Mouse (Mus musculus) lung, adult 2 months (tissue): ENCODE data around the gene Tbc1d15. TPM values are rescaled to one million over a fixed set of nuclear protein-coding genes. Genes with fewer than 3 reads are reported as not detected.

Experiments used
- DNase-seq: peaks from one replicate; pipeline ENCODE4 v3.0.0; 2022
- H3K4me1 ChIP-seq: fragments of 200-500 bp; 2 replicates; pipeline ENCODE4 v1.6.1; 2011; ENCODE audit warnings: low read length; ENCODE audit not compliant: control insufficient read depth, insufficient read depth
- H3K4me3 ChIP-seq: fragments of 200-500 bp; replicated peaks from 2 replicates; pipeline ENCODE3; 2011; ENCODE audit warnings: low read depth, mild to moderate bottlenecking, control low read depth, low read length; ENCODE audit errors: extremely low read depth
- CTCF ChIP-seq: fragments of 200-500 bp; IDR thresholded peaks from 2 replicates; pipeline ENCODE4 v1.5.1; 2011; ENCODE audit warnings: mild to moderate bottlenecking, low read length, control low read depth; ENCODE audit not compliant: insufficient read depth
- POLR2A ChIP-seq: fragments of 200-500 bp; IDR thresholded peaks from 2 replicates; pipeline ENCODE4 v1.6.1; 2011; ENCODE audit warnings: low read depth, mild to moderate bottlenecking, control low read depth, low read length, borderline replicate concordance; ENCODE audit errors: extremely low read depth
- WGBS: fragments of 180-500 bp; shearing (Covaris S2); methylation state at CpG from one replicate; pipeline ENCODE4 v1.1.7; 2018; 5-methylcytosine and 5-hydroxymethylcytosine counted together
- polyA plus RNA-seq: library from polyadenylated mRNA; depleted of rRNA; stranded (reverse); fragments of >200 nt; gene quantifications from 2 replicates; pipeline ENCODE4 v1.2.3, GENCODE M21; 2012; rRNA removed

Gene Tbc1d15
- polyA plus RNA-seq, 1 experiment = 12.8 TPM

GRCm38 (mm10) chr10:115173336-115173735 is 77.9 kb downstream of the Tbc1d15 start:
- WGBS = 69% methylated on average over 10 of the region's 10 CpGs
- no peak for DNase-seq
- no peak overlapping the region for H3K4me3 ChIP-seq
- H3K4me1 ChIP-seq = no peaks in the 10 kb centered on the region
- no peak for TF ChIP-seq CTCF

GRCm38 (mm10) chr10:115171351-115171818 is 79.9 kb downstream of the Tbc1d15 start:
- 27% methylated on average over 8 of the region's 8 CpGs for WGBS
- no peak for DNase-seq
- H3K4me1 ChIP-seq = no peaks in the 10 kb centered on the region
- TF ChIP-seq POLR2A = no peak
- no peak for TF ChIP-seq CTCF
- H3K4me3 ChIP-seq = no peak overlapping the region

DNA sequence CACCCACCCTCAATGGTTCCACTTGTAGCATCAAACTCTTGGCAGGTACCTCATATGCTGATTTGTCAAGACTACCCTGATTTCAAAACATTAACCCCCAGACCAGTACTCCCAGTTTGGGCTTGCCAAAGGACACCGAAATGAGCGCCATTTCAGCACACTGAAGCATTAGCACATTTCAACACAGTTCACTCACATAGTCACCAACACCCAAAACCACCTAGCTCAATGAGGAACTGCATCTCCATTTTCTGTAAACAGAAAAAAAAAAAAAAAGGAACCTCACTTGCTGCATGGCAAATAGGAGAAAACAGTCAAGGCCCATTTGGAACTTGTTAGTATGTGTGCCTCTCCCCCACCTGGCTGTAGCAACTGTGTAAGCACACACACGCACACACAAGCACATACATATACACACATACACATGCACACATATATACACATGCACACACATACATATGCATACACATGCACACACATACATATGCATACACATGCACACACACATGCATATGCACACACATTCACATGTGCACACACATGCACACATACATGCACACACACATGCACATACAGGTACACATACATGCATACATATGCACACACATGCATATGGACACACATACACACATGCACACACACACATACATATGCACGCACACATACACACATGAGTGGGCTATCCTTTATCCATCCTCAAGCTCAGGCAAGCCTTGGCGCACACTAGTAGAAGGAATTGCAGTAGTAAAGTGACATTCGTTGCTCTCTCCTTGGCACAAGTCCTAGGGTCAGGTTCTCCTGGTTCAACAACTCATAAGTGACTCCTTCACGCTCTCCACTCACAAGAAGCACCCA is 80.5 kb downstream of the Tbc1d15 start:
- Histone ChIP-seq H3K4me1 (no peaks in the 10 kb centered on the region), H3K4me3 (no peak overlapping the region)
- TF ChIP-seq POLR2A = no peak
- no peak for TF ChIP-seq CTCF
- 60% methylated on average over 7 of the region's 7 CpGs for WGBS
- no peak for DNase-seq

GRCm38 (mm10) chr10:115169410-115169809 is 81.9 kb downstream of the Tbc1d15 start:
- TF ChIP-seq POLR2A (no peak), CTCF (no peak)
- no peak for DNase-seq
- Histone ChIP-seq H3K4me1 (no peaks in the 10 kb centered on the region), H3K4me3 (no peak overlapping the region)
- WGBS = 26% methylated on average over 9 of the region's 9 CpGs

DNA sequence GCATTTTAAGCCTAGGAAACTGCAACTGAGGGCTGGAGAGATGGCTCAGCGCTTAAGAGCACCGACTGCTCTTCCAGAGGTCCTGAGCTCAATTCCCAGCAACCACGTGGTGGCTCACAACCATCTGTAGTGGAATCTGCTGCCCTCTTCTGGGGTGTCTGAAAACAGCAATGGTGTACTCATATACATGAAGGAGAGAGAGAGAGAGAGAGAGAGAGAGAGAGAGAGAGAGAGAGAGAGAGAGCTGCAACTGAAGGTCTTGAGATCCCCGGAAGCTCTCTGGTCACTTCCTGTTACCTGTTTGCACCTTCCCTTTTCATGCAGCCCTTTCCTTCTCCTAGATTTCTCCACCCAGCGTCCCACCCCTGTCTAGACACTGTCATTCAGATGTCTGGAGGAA is 91.0 kb downstream of the Tbc1d15 start:
- Histone ChIP-seq H3K4me3 (no peak overlapping the region), H3K4me1 (no peaks in the 10 kb centered on the region)
- WGBS = 75% methylated on average over 5 of the region's 5 CpGs
- DNase-seq = no peak
- no peak for TF ChIP-seq CTCF

Other genes with a start within 250 kb of the Tbc1d15 start
- not detected in 2 replicates for gene Tph2, start 66.4 kb downstream of the Tbc1d15 start, polyA plus RNA-seq
- gene Rab21, start 64.1 kb upstream of the Tbc1d15 start, polyA plus RNA-seq = 25.4 and 27.9 TPM in 2 replicates
- gene Tmem19, start 111.0 kb upstream of the Tbc1d15 start, polyA plus RNA-seq = 10.1 and 18.3 TPM in 2 replicates
- 6.1 and 6.2 TPM in 2 replicates for gene Thap2, start 133.0 kb upstream of the Tbc1d15 start, polyA plus RNA-seq
- 11.7 and 25.6 TPM in 2 replicates for gene Zfc3h1, start 133.5 kb upstream of the Tbc1d15 start, polyA plus RNA-seq